Mouse (Mus musculus): ENCODE measurements around the gene Il27ra. TPM values are rescaled to one million over a fixed set of nuclear protein-coding genes. Genes with fewer than 3 reads are reported as not detected.

Il27ra gene
- 0.24 and 0.30 TPM in 2 replicates for polyA plus RNA-seq (2016; fragmentation: Nextera tagmentation; extraction: Ambion mirVana)

- DNase-seq (ENCODE audit: low spot score), result peak; percentile 74
- Histone ChIP-seq H3K4me1 (replicated peaks) (peaks cover 28% of the 10 kb centered on the region), H3K9me3 (no peaks in the 10 kb centered on the region), H3K4me3 (peak within 1 kb of the TSS; percentile 50), H3K27ac (peak within 1 kb of the TSS; percentile 26; the same call in 1 of the 2 replicates), H3K36me3 (no peaks in the 10 kb centered on the region), H3K27me3 (ENCODE audit: insufficient read depth, poor library complexity, severe bottlenecking) (peaks cover 93% of the 10 kb centered on the region)
- WGBS, result 4% methylated on average over 40 of the region's 40 CpGs
These were observed at the start of gene Il27ra for GRCm38 (mm10) chr8:84042066-84042947. TSS of gene Il27ra (minus strand) at chr8:84042589.

- peaks cover 99% of the 10 kb centered on the region for H3K36me3 ChIP-seq
These were observed 48.2 kb upstream of the Il27ra start for GRCm38 (mm10) chr8:84090585-84090984.

GRCm38 (mm10) chr8:84089277-84089676 is 46.9 kb upstream of the Il27ra start:
- no peak for DNase-seq (ENCODE audit: low spot score)
- H3K9me3 ChIP-seq, result no peaks in the 10 kb centered on the region
- H3K4me3 ChIP-seq, result no peak overlapping the region
- H3K4me1 ChIP-seq (replicated peaks), result peaks cover 12% of the 10 kb centered on the region
- H3K36me3 ChIP-seq, result peaks cover 99% of the 10 kb centered on the region
- no peak overlapping the region for H3K27ac ChIP-seq
- H3K27me3 ChIP-seq (ENCODE audit: insufficient read depth, poor library complexity, severe bottlenecking), result peaks cover 10% of the 10 kb centered on the region; the same call in 1 of the 2 replicates
- WGBS, result 84% methylated on average over 9 of the region's 9 CpGs

More at GRCm38 (mm10) chr8:84090585-84090984, 48.2 kb upstream of the Il27ra start:
- WGBS, result 94% methylated on average over 8 of the region's 8 CpGs
- no peaks in the 10 kb centered on the region for H3K4me1 ChIP-seq (replicated peaks)
- no peak overlapping the region for H3K27ac ChIP-seq
- DNase-seq (ENCODE audit: low spot score), result no peak
- no peaks in the 10 kb centered on the region for H3K9me3 ChIP-seq
- no peaks in the 10 kb centered on the region for H3K27me3 ChIP-seq (ENCODE audit: insufficient read depth, poor library complexity, severe bottlenecking)
- no peak overlapping the region for H3K4me3 ChIP-seq

- DNase-seq (ENCODE audit: low spot score), result no peak
- WGBS, result 96% methylated on average over 14 of the region's 14 CpGs
- Histone ChIP-seq H3K36me3 (peaks cover 99% of the 10 kb centered on the region), H3K4me1 (replicated peaks) (peaks cover 23% of the 10 kb centered on the region), H3K27ac (no peak overlapping the region), H3K4me3 (no peak overlapping the region), H3K9me3 (no peaks in the 10 kb centered on the region), H3K27me3 (ENCODE audit: insufficient read depth, poor library complexity, severe bottlenecking) (peaks cover 10% of the 10 kb centered on the region; the same call in 1 of the 2 replicates)
These were observed 45.4 kb upstream of the Il27ra start for GRCm38 (mm10) chr8:84087821-84088220.

GRCm38 (mm10) chr8:84087156-84087555 is 44.8 kb upstream of the Il27ra start:
- H3K27ac ChIP-seq, result no peak overlapping the region
- WGBS, result 83% methylated on average over 7 of the region's 7 CpGs
- no peak overlapping the region for H3K4me3 ChIP-seq
- DNase-seq (ENCODE audit: low spot score), result no peak
- no peaks in the 10 kb centered on the region for H3K9me3 ChIP-seq
- H3K4me1 ChIP-seq (replicated peaks), result peaks cover 23% of the 10 kb centered on the region
- peaks cover 99% of the 10 kb centered on the region for H3K36me3 ChIP-seq
- peaks cover 10% of the 10 kb centered on the region; the same call in 1 of the 2 replicates for H3K27me3 ChIP-seq (ENCODE audit: insufficient read depth, poor library complexity, severe bottlenecking)

GRCm38 (mm10) chr8:84084341-84085115 is 42.1 kb upstream of the Il27ra start:
- Histone ChIP-seq H3K36me3 (peaks cover 98% of the 10 kb centered on the region), H3K4me1 (replicated peaks) (peaks cover 23% of the 10 kb centered on the region), H3K27me3 (ENCODE audit: insufficient read depth, poor library complexity, severe bottlenecking) (peaks cover 10% of the 10 kb centered on the region; the same call in 1 of the 2 replicates), H3K4me3 (peak overlapping the region; percentile 22), H3K27ac (peak overlapping the region; percentile 46; the same call in 1 of the 2 replicates), H3K9me3 (no peaks in the 10 kb centered on the region)
- DNase-seq (ENCODE audit: low spot score), result peak; percentile 25
- 29% methylated on average over 42 of the region's 42 CpGs for WGBS

GRCm38 (mm10) chr8:84083829-84084241 is 41.4 kb upstream of the Il27ra start:
- Histone ChIP-seq H3K4me1 (replicated peaks) (peaks cover 23% of the 10 kb centered on the region), H3K36me3 (peaks cover 98% of the 10 kb centered on the region), H3K4me3 (no peak overlapping the region), H3K27ac (peak overlapping the region; percentile 46; the same call in 1 of the 2 replicates), H3K9me3 (no peaks in the 10 kb centered on the region), H3K27me3 (ENCODE audit: insufficient read depth, poor library complexity, severe bottlenecking) (peaks cover 10% of the 10 kb centered on the region; the same call in 1 of the 2 replicates)
- peak; percentile 73 for DNase-seq (ENCODE audit: low spot score)
- WGBS, result 18% methylated on average over 8 of the region's 8 CpGs

GRCm38 (mm10) chr8:84079206-84079605 is 36.8 kb upstream of the Il27ra start:
- Histone ChIP-seq H3K4me1 (replicated peaks) (peaks cover 28% of the 10 kb centered on the region), H3K4me3 (no peak overlapping the region), H3K27me3 (ENCODE audit: insufficient read depth, poor library complexity, severe bottlenecking) (no peaks in the 10 kb centered on the region), H3K36me3 (peaks cover 96% of the 10 kb centered on the region), H3K27ac (no peak overlapping the region), H3K9me3 (no peaks in the 10 kb centered on the region)
- 84% methylated on average over 5 of the region's 5 CpGs for WGBS
- no peak for DNase-seq (ENCODE audit: low spot score)

GRCm38 (mm10) chr8:84076849-84077248 is 34.5 kb upstream of the Il27ra start:
- no peak overlapping the region for H3K4me3 ChIP-seq
- no peak for DNase-seq (ENCODE audit: low spot score)
- 82% methylated on average over 3 of the region's 3 CpGs for WGBS
- no peaks in the 10 kb centered on the region for H3K27me3 ChIP-seq (ENCODE audit: insufficient read depth, poor library complexity, severe bottlenecking)
- H3K4me1 ChIP-seq (replicated peaks), result peaks cover 41% of the 10 kb centered on the region
- H3K36me3 ChIP-seq, result peaks cover 83% of the 10 kb centered on the region
- H3K9me3 ChIP-seq, result no peaks in the 10 kb centered on the region
- H3K27ac ChIP-seq, result no peak overlapping the region

GRCm38 (mm10) chr8:84076412-84076811 is 34.0 kb upstream of the Il27ra start:
- Histone ChIP-seq H3K4me1 (replicated peaks) (peaks cover 46% of the 10 kb centered on the region), H3K9me3 (no peaks in the 10 kb centered on the region), H3K4me3 (no peak overlapping the region), H3K27ac (no peak overlapping the region), H3K27me3 (ENCODE audit: insufficient read depth, poor library complexity, severe bottlenecking) (no peaks in the 10 kb centered on the region), H3K36me3 (peaks cover 81% of the 10 kb centered on the region)
- no peak for DNase-seq (ENCODE audit: low spot score)
- WGBS, result 90% methylated on average over 1 of the region's 1 CpGs

- WGBS, result 56% methylated on average over 10 of the region's 10 CpGs
- Histone ChIP-seq H3K27me3 (ENCODE audit: insufficient read depth, poor library complexity, severe bottlenecking) (no peaks in the 10 kb centered on the region), H3K27ac (peak overlapping the region; percentile 59), H3K4me1 (replicated peaks) (peaks cover 67% of the 10 kb centered on the region), H3K9me3 (no peaks in the 10 kb centered on the region), H3K36me3 (peaks cover 51% of the 10 kb centered on the region), H3K4me3 (no peak overlapping the region)
- no peak for DNase-seq (ENCODE audit: low spot score)
These were observed 31.0 kb upstream of the Il27ra start for GRCm38 (mm10) chr8:84073230-84073976.

- H3K4me1 ChIP-seq (replicated peaks), result peaks cover 77% of the 10 kb centered on the region
- peaks cover 42% of the 10 kb centered on the region for H3K36me3 ChIP-seq
- H3K27me3 ChIP-seq (ENCODE audit: insufficient read depth, poor library complexity, severe bottlenecking), result no peaks in the 10 kb centered on the region
- H3K27ac ChIP-seq, result no peak overlapping the region
- WGBS, result 90% methylated on average over 10 of the region's 10 CpGs
- no peak overlapping the region for H3K4me3 ChIP-seq
- no peaks in the 10 kb centered on the region for H3K9me3 ChIP-seq
- DNase-seq (ENCODE audit: low spot score), result no peak
These were observed 29.9 kb upstream of the Il27ra start for GRCm38 (mm10) chr8:84072321-84072720.
